Mouse (Mus musculus): ENCODE measurements around the gene Tox2. TPM values are rescaled to one million over a fixed set of nuclear protein-coding genes. Genes with fewer than 3 reads are reported as not detected.

The Tox2 gene
- total RNA-seq, 1 experiment, result 0.36 TPM

GRCm38 (mm10) chr2:163194543-163194942 lies 8.4 kb upstream of the Tox2 start:
- H3K36me3 ChIP-seq (ENCODE audit: control insufficient read depth, insufficient read depth, low read length, poor library complexity, severe bottlenecking), result no peaks in the 10 kb centered on the region
- in situ Hi-C loops (cut with MboI; ENCODE audit: low sequenced_read_pairs in 2 of 2, unreplicated experiment in 2 of 2), result no loop called here
- TF ChIP-seq ZC3H11A (IDR thresholded peaks at IDR 0.05; ENCODE audit: borderline replicate concordance, low read depth, low read length) (no peak), HCFC1 (IDR thresholded peaks at IDR 0.05; ENCODE audit: borderline replicate concordance, insufficient read depth, low read length) (no peak), CHD2 (IDR thresholded peaks at IDR 0.05; ENCODE audit: low read depth, low read length) (no peak), MAFK (IDR thresholded peaks at IDR 0.05; ENCODE audit: insufficient read depth, low read depth, low read length) (no peak), ZNF384 (IDR thresholded peaks at IDR 0.05; ENCODE audit: low read depth, low read length) (no peak)
- no peaks in the 10 kb centered on the region for H3K9me3 ChIP-seq (ENCODE audit: control insufficient read depth, insufficient read depth, low read depth, low read length)
- no peak overlapping the region for H3K9ac ChIP-seq (ENCODE audit: insufficient read depth, low read depth, low read length, poor library complexity, severe bottlenecking)
- H3K27ac ChIP-seq (ENCODE audit: insufficient read depth, low read depth, low read length, poor library complexity, severe bottlenecking), result no peak overlapping the region
- no peaks in the 10 kb centered on the region; a peak in 1 of 4 replicates for H3K4me1 ChIP-seq (ENCODE audit: control insufficient read depth in 2 of 2, insufficient read depth in 2 of 2, low read length in 2 of 2, poor library complexity in 1 of 2)
- DNase-seq (ENCODE audit: low read depth, low spot score), result no peak
- no peak overlapping the region for H3K4me3 ChIP-seq (ENCODE audit: insufficient read depth in 1 of 2, low read depth in 1 of 2, low read length in 2 of 2, poor library complexity in 1 of 2, severe bottlenecking in 1 of 2)

DNA sequence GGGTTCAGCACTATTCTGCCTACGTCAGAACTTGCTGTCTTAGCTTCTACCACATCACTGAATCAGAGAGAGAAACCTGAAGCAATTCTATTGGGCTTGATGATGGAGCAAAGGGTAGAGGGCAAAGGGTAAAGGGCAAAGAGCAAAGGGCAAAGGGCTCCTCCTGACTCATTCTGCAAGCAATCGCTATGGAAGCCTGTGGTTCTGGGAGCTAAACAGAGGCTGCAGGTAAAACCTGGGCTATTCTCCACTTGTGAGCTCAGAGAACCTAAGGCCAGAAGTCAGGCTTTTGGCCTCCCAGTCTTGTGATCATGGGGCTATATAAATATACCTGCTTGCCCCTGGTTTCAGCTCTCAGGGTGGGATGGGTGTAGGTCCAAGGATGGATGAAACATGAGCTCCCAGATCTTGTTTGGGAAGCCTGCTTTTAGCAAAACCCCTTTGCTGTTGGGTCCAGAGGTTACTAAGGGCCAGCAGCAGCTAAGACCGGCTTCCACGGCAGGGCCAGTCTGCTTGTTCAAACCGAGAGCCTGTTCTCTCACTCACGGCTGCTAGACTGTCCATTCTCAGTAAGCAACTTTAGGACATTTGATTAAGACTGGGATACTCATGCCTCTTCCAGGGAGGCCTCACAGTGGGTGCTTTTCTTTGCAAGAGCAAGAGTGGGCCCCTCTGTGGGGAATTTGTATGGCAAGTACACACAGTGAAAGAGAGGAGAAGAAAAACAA lies 7.7 kb upstream of the Tox2 start:
- in situ Hi-C loops (cut with MboI; ENCODE audit: low sequenced_read_pairs in 2 of 2, unreplicated experiment in 2 of 2), result no loop called here
- no peak for TF ChIP-seq HCFC1 (IDR thresholded peaks at IDR 0.05; ENCODE audit: borderline replicate concordance, insufficient read depth, low read length)
- TF ChIP-seq ZC3H11A (IDR thresholded peaks at IDR 0.05; ENCODE audit: borderline replicate concordance, low read depth, low read length), result no peak
- TF ChIP-seq ZNF384 (IDR thresholded peaks at IDR 0.05; ENCODE audit: low read depth, low read length), result no peak
- no peak for TF ChIP-seq MAFK (IDR thresholded peaks at IDR 0.05; ENCODE audit: insufficient read depth, low read depth, low read length)
- no peak for TF ChIP-seq CHD2 (IDR thresholded peaks at IDR 0.05; ENCODE audit: low read depth, low read length)
- Histone ChIP-seq H3K4me1 (ENCODE audit: control insufficient read depth in 2 of 2, insufficient read depth in 2 of 2, low read length in 2 of 2, poor library complexity in 1 of 2) (no peaks in the 10 kb centered on the region), H3K9me3 (ENCODE audit: control insufficient read depth, insufficient read depth, low read depth, low read length) (no peaks in the 10 kb centered on the region), H3K36me3 (ENCODE audit: control insufficient read depth, insufficient read depth, low read length, poor library complexity, severe bottlenecking) (no peaks in the 10 kb centered on the region), H3K4me3 (ENCODE audit: insufficient read depth in 1 of 2, low read depth in 1 of 2, low read length in 2 of 2, poor library complexity in 1 of 2, severe bottlenecking in 1 of 2) (no peak overlapping the region), H3K9ac (ENCODE audit: insufficient read depth, low read depth, low read length, poor library complexity, severe bottlenecking) (no peak overlapping the region), H3K27ac (ENCODE audit: insufficient read depth, low read depth, low read length, poor library complexity, severe bottlenecking) (no peak overlapping the region)
- no peak for DNase-seq (ENCODE audit: low read depth, low spot score)

DNA sequence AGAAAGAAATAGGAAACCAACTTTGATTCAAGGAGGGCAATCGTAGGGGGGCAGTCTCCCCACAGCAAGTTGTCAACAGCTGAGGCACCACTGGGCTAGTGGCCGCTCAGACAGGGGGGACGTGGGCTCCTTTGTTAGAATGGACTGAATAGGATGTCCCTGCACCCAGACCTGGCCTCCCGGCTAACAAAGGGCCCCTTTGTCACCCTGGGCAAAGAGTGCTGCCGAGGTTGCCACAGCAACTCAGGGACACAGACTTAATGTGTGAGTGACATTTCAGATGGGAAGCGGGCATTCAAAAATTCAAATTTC lies 7.1 kb upstream of the Tox2 start:
- Histone ChIP-seq H3K27ac (ENCODE audit: insufficient read depth, low read depth, low read length, poor library complexity, severe bottlenecking) (no peak overlapping the region), H3K9me3 (ENCODE audit: control insufficient read depth, insufficient read depth, low read depth, low read length) (no peaks in the 10 kb centered on the region), H3K4me1 (ENCODE audit: control insufficient read depth in 2 of 2, insufficient read depth in 2 of 2, low read length in 2 of 2, poor library complexity in 1 of 2) (no peaks in the 10 kb centered on the region), H3K36me3 (ENCODE audit: control insufficient read depth, insufficient read depth, low read length, poor library complexity, severe bottlenecking) (no peaks in the 10 kb centered on the region), H3K4me3 (ENCODE audit: insufficient read depth in 1 of 2, low read depth in 1 of 2, low read length in 2 of 2, poor library complexity in 1 of 2, severe bottlenecking in 1 of 2) (no peak overlapping the region), H3K9ac (ENCODE audit: insufficient read depth, low read depth, low read length, poor library complexity, severe bottlenecking) (no peak overlapping the region)
- DNase-seq (ENCODE audit: low read depth, low spot score), result no peak
- TF ChIP-seq ZC3H11A (IDR thresholded peaks at IDR 0.05; ENCODE audit: borderline replicate concordance, low read depth, low read length) (no peak), HCFC1 (IDR thresholded peaks at IDR 0.05; ENCODE audit: borderline replicate concordance, insufficient read depth, low read length) (no peak), ZNF384 (IDR thresholded peaks at IDR 0.05; ENCODE audit: low read depth, low read length) (no peak), MAFK (IDR thresholded peaks at IDR 0.05; ENCODE audit: insufficient read depth, low read depth, low read length) (no peak), CHD2 (IDR thresholded peaks at IDR 0.05; ENCODE audit: low read depth, low read length) (no peak)
- in situ Hi-C loops (cut with MboI; ENCODE audit: low sequenced_read_pairs in 2 of 2, unreplicated experiment in 2 of 2), result no loop called here

GRCm38 (mm10) chr2:163201897-163202296 lies 1.0 kb upstream of the Tox2 start:
- no peak overlapping the region for H3K4me3 ChIP-seq (ENCODE audit: insufficient read depth in 1 of 2, low read depth in 1 of 2, low read length in 2 of 2, poor library complexity in 1 of 2, severe bottlenecking in 1 of 2)
- in situ Hi-C loops (cut with MboI; ENCODE audit: low sequenced_read_pairs in 2 of 2, unreplicated experiment in 2 of 2), result no loop called here
- peaks cover 0 to 10% of the 10 kb centered on the region in 2 experiments; a peak in 1 of 4 replicates for H3K4me1 ChIP-seq (ENCODE audit: control insufficient read depth in 2 of 2, insufficient read depth in 2 of 2, low read length in 2 of 2, poor library complexity in 1 of 2)
- no peaks in the 10 kb centered on the region for H3K36me3 ChIP-seq (ENCODE audit: control insufficient read depth, insufficient read depth, low read length, poor library complexity, severe bottlenecking)
- H3K9me3 ChIP-seq (ENCODE audit: control insufficient read depth, insufficient read depth, low read depth, low read length), result no peaks in the 10 kb centered on the region
- no peak overlapping the region for H3K9ac ChIP-seq (ENCODE audit: insufficient read depth, low read depth, low read length, poor library complexity, severe bottlenecking)
- H3K27ac ChIP-seq (ENCODE audit: insufficient read depth, low read depth, low read length, poor library complexity, severe bottlenecking), result no peak overlapping the region
- TF ChIP-seq HCFC1 (IDR thresholded peaks at IDR 0.05; ENCODE audit: borderline replicate concordance, insufficient read depth, low read length) (no peak), MAFK (IDR thresholded peaks at IDR 0.05; ENCODE audit: insufficient read depth, low read depth, low read length) (no peak), ZC3H11A (IDR thresholded peaks at IDR 0.05; ENCODE audit: borderline replicate concordance, low read depth, low read length) (no peak), CHD2 (IDR thresholded peaks at IDR 0.05; ENCODE audit: low read depth, low read length) (no peak), ZNF384 (IDR thresholded peaks at IDR 0.05; ENCODE audit: low read depth, low read length) (no peak)
- no peak for DNase-seq (ENCODE audit: low read depth, low spot score)

Data from ES-E14 (cell line).